Mouse (Mus musculus) liver, postnatal 0 days (tissue): ENCODE data around the gene Ins2. TPM values are rescaled to one million over a fixed set of nuclear protein-coding genes. Genes with fewer than 3 reads are reported as not detected.

Source experiments
- ATAC-seq: fragments of 200-750 bp; cut with Nextera tagmentation; 2 replicates; pipeline ENCODE4 v1.8.0; 2017; ENCODE audit warnings: mild to moderate bottlenecking, moderate library complexity
- DNase-seq: peaks from one replicate; pipeline ENCODE4 v3.0.0-alpha.2; 2016
- H3K27ac ChIP-seq: fragments of 300-500 bp; sonication (generic); 2 replicates; pipeline ENCODE4 v1.5.1; 2014; ENCODE audit warnings: antibody characterized with exemption, moderate library complexity, mild to moderate bottlenecking, low read depth
- H3K27me3 ChIP-seq: fragments of 300-500 bp; sonication (generic); 2 replicates; pipeline ENCODE4 v1.6.1; 2014; ENCODE audit warnings: low read length, control low read depth, mixed read lengths; ENCODE audit not compliant: insufficient read depth
- H3K36me3 ChIP-seq: fragments of 300-500 bp; sonication (generic); replicated peaks from 2 replicates; pipeline ENCODE4 v1.6.1; 2014; ENCODE audit warnings: mild to moderate bottlenecking, control low read depth, low read length, moderate library complexity, mixed read lengths; ENCODE audit not compliant: insufficient read depth
- H3K4me1 ChIP-seq: fragments of 300-500 bp; sonication (generic); 2 replicates; pipeline ENCODE4 v1.6.1; 2014; ENCODE audit warnings: antibody characterized with exemption, mild to moderate bottlenecking, control low read depth; ENCODE audit not compliant: insufficient read depth
- H3K4me2 ChIP-seq: fragments of 300-500 bp; sonication (generic); 2 replicates; pipeline ENCODE4 v1.6.1; 2014; ENCODE audit warnings: low read depth, mild to moderate bottlenecking, low read length, moderate library complexity, mixed read lengths
- H3K4me3 ChIP-seq: fragments of 300-500 bp; sonication (generic); 2 replicates; pipeline ENCODE4 v1.5.1; 2014; ENCODE audit warnings: low read depth, low read length
- H3K9ac ChIP-seq: fragments of 300-500 bp; sonication (generic); replicated peaks from 2 replicates; pipeline ENCODE4 v1.6.1; 2014; ENCODE audit warnings: mild to moderate bottlenecking, moderate library complexity
- H3K9me3 ChIP-seq: fragments of 300-500 bp; sonication (generic); 2 replicates; pipeline ENCODE4 v1.6.1; 2016; ENCODE audit warnings: mild to moderate bottlenecking, control low read depth, low read length, mixed read lengths
- CTCF ChIP-seq: sonication (generic); IDR thresholded peaks from 2 replicates; pipeline ENCODE4 v1.5.1; 2016; ENCODE audit warnings: antibody characterized with exemption, low read depth
- EP300 ChIP-seq: IDR thresholded peaks from 2 replicates; pipeline ENCODE4 v1.6.1; 2016; ENCODE audit warnings: antibody characterized with exemption, low read depth, mild to moderate bottlenecking
- WGBS: fragments of 180-500 bp; shearing (Covaris S2); extraction: QIAGEN DNeasy Blood & Tissue Kit; methylation state at CpG from one replicate; pipeline ENCODE4 v1.1.7; 2014; ENCODE audit not compliant: insufficient replicate concordance; 5-methylcytosine and 5-hydroxymethylcytosine counted together
- polyA plus RNA-seq: library from polyadenylated mRNA; unstranded; fragments of >200 nt; fragmentation: Nextera tagmentation; extraction: Ambion mirVana; gene quantifications from 2 replicates; pipeline ENCODE4 v1.2.1, GENCODE M21; 2015

The Ins2 gene
- polyA plus RNA-seq, 1 experiment from 2014 or later, result not detected

GRCm38 (mm10) chr7:142657821-142658614 lies 85.2 kb downstream of the Ins2 start:
- WGBS, result 4% methylated on average over 33 of the region's 34 CpGs
- H3K27me3 ChIP-seq, result peaks cover 86% of the 10 kb centered on the region
- ATAC-seq (no peak), DNase-seq (no peak)
- no peak for TF ChIP-seq EP300
- TF ChIP-seq CTCF, result no peak
- peak overlapping the region; percentile 52 for H3K4me3 ChIP-seq
- no peaks in the 10 kb centered on the region; the same call in 1 of the 2 replicates for H3K4me1 ChIP-seq
- H3K27ac ChIP-seq, result peak overlapping the region; percentile 83
- H3K4me2 ChIP-seq, result peak overlapping the region; percentile 62
- H3K9ac ChIP-seq, result peak overlapping the region; percentile 58
- peaks cover 3% of the 10 kb centered on the region; the same call in 1 of the 2 replicates for H3K36me3 ChIP-seq
- no peaks in the 10 kb centered on the region for H3K9me3 ChIP-seq

- H3K27ac ChIP-seq, result peak overlapping the region; percentile 55
- H3K4me1 ChIP-seq, result no peaks in the 10 kb centered on the region; the same call in 1 of the 2 replicates
- H3K36me3 ChIP-seq, result peaks cover 3% of the 10 kb centered on the region; the same call in 1 of the 2 replicates
- H3K9ac ChIP-seq, result peak overlapping the region; percentile 65
- H3K27me3 ChIP-seq, result peaks cover 80% of the 10 kb centered on the region
- H3K9me3 ChIP-seq, result no peaks in the 10 kb centered on the region
- DNase-seq (peak; percentile 56), ATAC-seq (peak; percentile 34)
- TF ChIP-seq EP300 (no peak), CTCF (no peak)
- WGBS, result 23% methylated on average over 6 of the region's 9 CpGs
- H3K4me3 ChIP-seq, result peak overlapping the region; percentile 52
- peak overlapping the region; percentile 65 for H3K4me2 ChIP-seq
These were observed 85.8 kb downstream of the Ins2 start for GRCm38 (mm10) chr7:142657341-142657791.

GRCm38 (mm10) chr7:142656055-142656454 lies 87.1 kb downstream of the Ins2 start:
- Histone ChIP-seq H3K36me3 (peaks cover 3% of the 10 kb centered on the region; the same call in 1 of the 2 replicates), H3K9me3 (no peaks in the 10 kb centered on the region), H3K4me3 (peak overlapping the region; percentile 45), H3K27me3 (peaks cover 69% of the 10 kb centered on the region), H3K4me2 (peak overlapping the region; percentile 65), H3K27ac (peak overlapping the region; percentile 22; the same call in 1 of the 2 replicates), H3K9ac (0 out of 2 replicates have a peak overlapping the region, but pooled peaks have one; percentile 65), H3K4me1 (no peaks in the 10 kb centered on the region; the same call in 1 of the 2 replicates)
- ATAC-seq (peak; percentile 66), DNase-seq (peak; percentile 71)
- no peak for TF ChIP-seq EP300
- TF ChIP-seq CTCF, result no peak
- WGBS, result 38% methylated on average over 4 of the region's 4 CpGs

GRCm38 (mm10) chr7:142655633-142656032 lies 87.5 kb downstream of the Ins2 start:
- H3K4me2 ChIP-seq, result peak overlapping the region; percentile 65
- TF ChIP-seq CTCF, result no peak
- TF ChIP-seq EP300, result no peak
- DNase-seq (no peak), ATAC-seq (no peak)
- H3K27ac ChIP-seq, result peak overlapping the region; percentile 2; the same call in 1 of the 2 replicates
- no peak overlapping the region; the same call in 1 of the 2 replicates for H3K9ac ChIP-seq
- 22% methylated on average over 11 of the region's 11 CpGs for WGBS
- H3K9me3 ChIP-seq, result no peaks in the 10 kb centered on the region
- no peaks in the 10 kb centered on the region; the same call in 1 of the 2 replicates for H3K4me1 ChIP-seq
- H3K36me3 ChIP-seq, result peaks cover 3% of the 10 kb centered on the region; the same call in 1 of the 2 replicates
- H3K27me3 ChIP-seq, result peaks cover 65% of the 10 kb centered on the region
- H3K4me3 ChIP-seq, result peak overlapping the region; percentile 25

GRCm38 (mm10) chr7:142653726-142654125 lies 89.5 kb downstream of the Ins2 start:
- Histone ChIP-seq H3K9ac (no peak overlapping the region), H3K36me3 (peaks cover 3% of the 10 kb centered on the region; the same call in 1 of the 2 replicates), H3K4me2 (no peak overlapping the region), H3K4me1 (no peaks in the 10 kb centered on the region; the same call in 1 of the 2 replicates), H3K4me3 (no peak overlapping the region), H3K27me3 (peaks cover 46% of the 10 kb centered on the region), H3K27ac (no peak overlapping the region; the same call in 1 of the 2 replicates), H3K9me3 (no peaks in the 10 kb centered on the region)
- WGBS, result 31% methylated on average over 18 of the region's 18 CpGs
- TF ChIP-seq CTCF (no peak), EP300 (no peak)
- DNase-seq, result no peak
- no peak for ATAC-seq

- WGBS, result 51% methylated on average over 6 of the region's 6 CpGs
These were observed 96.5 kb downstream of the Ins2 start for GRCm38 (mm10) chr7:142646676-142647075.

More at GRCm38 (mm10) chr7:142646676-142647075, 96.5 kb downstream of the Ins2 start:
- no peak overlapping the region for H3K27ac ChIP-seq
- ATAC-seq (no peak), DNase-seq (no peak)
- no peak overlapping the region for H3K4me3 ChIP-seq
- H3K27me3 ChIP-seq, result no peaks in the 10 kb centered on the region
- no peaks in the 10 kb centered on the region for H3K4me1 ChIP-seq
- H3K9me3 ChIP-seq, result no peaks in the 10 kb centered on the region
- no peak for TF ChIP-seq EP300
- no peak for TF ChIP-seq CTCF
- no peak overlapping the region for H3K9ac ChIP-seq
- no peaks in the 10 kb centered on the region for H3K36me3 ChIP-seq
- no peak overlapping the region for H3K4me2 ChIP-seq
